Mouse (Mus musculus): ENCODE results near the gene Itga5. TPM values are rescaled to one million over a fixed set of nuclear protein-coding genes. Genes with fewer than 3 reads are reported as not detected.

Itga5 gene
- polyA plus RNA-seq, 1 experiment from 2014 or later = 42.3 TPM

GRCm38 (mm10) chr15:103343556-103343955, 23.0 kb downstream of the Itga5 start:
- Histone ChIP-seq H3K27ac (ENCODE audit: low read length) (no peak overlapping the region), H3K4me3 (ENCODE audit: low read length) (no peak overlapping the region), H3K9me3 (ENCODE audit: control insufficient read depth, low read length) (no peaks in the 10 kb centered on the region), H3K27me3 (ENCODE audit: control insufficient read depth, insufficient read depth, low read depth, low read length) (peaks cover 34% of the 10 kb centered on the region), H3K36me3 (ENCODE audit: control insufficient read depth, insufficient read depth, low read length) (peaks cover 20% of the 10 kb centered on the region), H3K4me1 (replicated peaks; ENCODE audit: control insufficient read depth, insufficient read depth, low read length) (peaks cover 5% of the 10 kb centered on the region; the same call in 1 of the 2 replicates), H3K4me2 (ENCODE audit: low read depth, low read length) (no peak overlapping the region), H3K9ac (ENCODE audit: low read length) (no peak overlapping the region)
- ATAC-seq (ENCODE audit: low read depth) = no peak

- no peak overlapping the region for H3K4me3 ChIP-seq (ENCODE audit: low read length)
- no peak overlapping the region for H3K9ac ChIP-seq (ENCODE audit: low read length)
- ATAC-seq (ENCODE audit: low read depth) = no peak
- H3K4me1 ChIP-seq (replicated peaks; ENCODE audit: control insufficient read depth, insufficient read depth, low read length) = peaks cover 5% of the 10 kb centered on the region; the same call in 1 of the 2 replicates
- peaks cover 17% of the 10 kb centered on the region for H3K36me3 ChIP-seq (ENCODE audit: control insufficient read depth, insufficient read depth, low read length)
- peaks cover 39% of the 10 kb centered on the region for H3K27me3 ChIP-seq (ENCODE audit: control insufficient read depth, insufficient read depth, low read depth, low read length)
- H3K27ac ChIP-seq (ENCODE audit: low read length) = no peak overlapping the region
- H3K9me3 ChIP-seq (ENCODE audit: control insufficient read depth, low read length) = no peaks in the 10 kb centered on the region
- 70% methylated on average over 2 of the region's 3 CpGs for WGBS
- H3K4me2 ChIP-seq (ENCODE audit: low read depth, low read length) = no peak overlapping the region
Observed at GRCm38 (mm10) chr15:103343008-103343407, 23.6 kb downstream of the Itga5 start.

- Histone ChIP-seq H3K4me2 (ENCODE audit: low read depth, low read length) (no peak overlapping the region), H3K9me3 (ENCODE audit: control insufficient read depth, low read length) (no peaks in the 10 kb centered on the region), H3K36me3 (ENCODE audit: control insufficient read depth, insufficient read depth, low read length) (peaks cover 14% of the 10 kb centered on the region), H3K27ac (ENCODE audit: low read length) (no peak overlapping the region), H3K9ac (ENCODE audit: low read length) (no peak overlapping the region), H3K4me3 (ENCODE audit: low read length) (no peak overlapping the region), H3K4me1 (replicated peaks; ENCODE audit: control insufficient read depth, insufficient read depth, low read length) (peaks cover 5% of the 10 kb centered on the region; the same call in 1 of the 2 replicates), H3K27me3 (ENCODE audit: control insufficient read depth, insufficient read depth, low read depth, low read length) (peaks cover 42% of the 10 kb centered on the region)
- WGBS = 12% methylated on average over 4 of the region's 4 CpGs
- ATAC-seq (ENCODE audit: low read depth) = 0 out of 2 replicates have a peak, but pooled peaks have one; percentile 7
Observed at GRCm38 (mm10) chr15:103342415-103342814, 24.1 kb downstream of the Itga5 start.

- 51% methylated on average over 8 of the region's 8 CpGs for WGBS
- Histone ChIP-seq H3K27me3 (ENCODE audit: control insufficient read depth, insufficient read depth, low read depth, low read length) (peaks cover 42% of the 10 kb centered on the region), H3K4me1 (replicated peaks; ENCODE audit: control insufficient read depth, insufficient read depth, low read length) (peaks cover 5% of the 10 kb centered on the region; the same call in 1 of the 2 replicates)
Observed at GRCm38 (mm10) chr15:103341547-103341946, 25.0 kb downstream of the Itga5 start.

GRCm38 (mm10) chr15:103340786-103341185, 25.8 kb downstream of the Itga5 start:
- Histone ChIP-seq H3K4me3 (ENCODE audit: low read length) (no peak overlapping the region), H3K27me3 (ENCODE audit: control insufficient read depth, insufficient read depth, low read depth, low read length) (peaks cover 42% of the 10 kb centered on the region), H3K4me2 (ENCODE audit: low read depth, low read length) (no peak overlapping the region)

More at GRCm38 (mm10) chr15:103341547-103341946, 25.0 kb downstream of the Itga5 start:
- no peak for ATAC-seq (ENCODE audit: low read depth)
- H3K36me3 ChIP-seq (ENCODE audit: control insufficient read depth, insufficient read depth, low read length) = peaks cover 14% of the 10 kb centered on the region
- H3K4me2 ChIP-seq (ENCODE audit: low read depth, low read length) = no peak overlapping the region
- no peaks in the 10 kb centered on the region for H3K9me3 ChIP-seq (ENCODE audit: control insufficient read depth, low read length)
- no peak overlapping the region for H3K4me3 ChIP-seq (ENCODE audit: low read length)
- no peak overlapping the region for H3K27ac ChIP-seq (ENCODE audit: low read length)
- H3K9ac ChIP-seq (ENCODE audit: low read length) = no peak overlapping the region

GRCm38 (mm10) chr15:103339961-103340337, 26.6 kb downstream of the Itga5 start, which contains the start of gene Zfp385a:
Gene Zfp385a (minus strand): TSS chr15:103340093.
- Histone ChIP-seq H3K36me3 (ENCODE audit: control insufficient read depth, insufficient read depth, low read length) (peaks cover 8% of the 10 kb centered on the region), H3K27ac (ENCODE audit: low read length) (no peak within 1 kb of the TSS), H3K9me3 (ENCODE audit: control insufficient read depth, low read length) (no peaks in the 10 kb centered on the region), H3K4me3 (ENCODE audit: low read length) (peak within 1 kb of the TSS; percentile 60), H3K9ac (ENCODE audit: low read length) (peak within 1 kb of the TSS; percentile 58), H3K27me3 (ENCODE audit: control insufficient read depth, insufficient read depth, low read depth, low read length) (peaks cover 42% of the 10 kb centered on the region), H3K4me1 (replicated peaks; ENCODE audit: control insufficient read depth, insufficient read depth, low read length) (peaks cover 5% of the 10 kb centered on the region; the same call in 1 of the 2 replicates), H3K4me2 (ENCODE audit: low read depth, low read length) (peak within 1 kb of the TSS; percentile 89)
- 1% methylated on average over 26 of the region's 26 CpGs for WGBS
- peak; percentile 51 for ATAC-seq (ENCODE audit: low read depth)

More at GRCm38 (mm10) chr15:103340786-103341185, 25.8 kb downstream of the Itga5 start:
- Histone ChIP-seq H3K36me3 (ENCODE audit: control insufficient read depth, insufficient read depth, low read length) (peaks cover 14% of the 10 kb centered on the region), H3K9ac (ENCODE audit: low read length) (no peak overlapping the region), H3K27ac (ENCODE audit: low read length) (no peak overlapping the region), H3K4me1 (replicated peaks; ENCODE audit: control insufficient read depth, insufficient read depth, low read length) (peaks cover 5% of the 10 kb centered on the region; the same call in 1 of the 2 replicates), H3K9me3 (ENCODE audit: control insufficient read depth, low read length) (no peaks in the 10 kb centered on the region)
- no peak for ATAC-seq (ENCODE audit: low read depth)
- 19% methylated on average over 4 of the region's 4 CpGs for WGBS

- ATAC-seq (ENCODE audit: low read depth) = peak; percentile 32
- 4% methylated on average over 29 of the region's 31 CpGs for WGBS
- Histone ChIP-seq H3K27me3 (ENCODE audit: control insufficient read depth, insufficient read depth, low read depth, low read length) (peaks cover 42% of the 10 kb centered on the region), H3K4me1 (replicated peaks; ENCODE audit: control insufficient read depth, insufficient read depth, low read length) (peaks cover 5% of the 10 kb centered on the region; the same call in 1 of the 2 replicates), H3K9ac (ENCODE audit: low read length) (peak overlapping the region; percentile 58), H3K4me2 (ENCODE audit: low read depth, low read length) (peak overlapping the region; percentile 89), H3K9me3 (ENCODE audit: control insufficient read depth, low read length) (no peaks in the 10 kb centered on the region), H3K4me3 (ENCODE audit: low read length) (peak overlapping the region; percentile 60), H3K36me3 (ENCODE audit: control insufficient read depth, insufficient read depth, low read length) (peaks cover 3% of the 10 kb centered on the region; the same call in 1 of the 2 replicates), H3K27ac (ENCODE audit: low read length) (no peak overlapping the region)
Observed at GRCm38 (mm10) chr15:103339166-103339960, 27.2 kb downstream of the Itga5 start.

GRCm38 (mm10) chr15:103338829-103339165, 27.8 kb downstream of the Itga5 start:
- no peak overlapping the region for H3K4me2 ChIP-seq (ENCODE audit: low read depth, low read length)
- no peak overlapping the region for H3K27ac ChIP-seq (ENCODE audit: low read length)
- WGBS = 50% methylated on average over 4 of the region's 4 CpGs
- peaks cover 42% of the 10 kb centered on the region for H3K27me3 ChIP-seq (ENCODE audit: control insufficient read depth, insufficient read depth, low read depth, low read length)
- no peak overlapping the region; the same call in 1 of the 2 replicates for H3K4me3 ChIP-seq (ENCODE audit: low read length)
- 0 out of 2 replicates have a peak, but pooled peaks cover 1% of the 10 kb centered on the region for H3K36me3 ChIP-seq (ENCODE audit: control insufficient read depth, insufficient read depth, low read length)
- no peak overlapping the region for H3K9ac ChIP-seq (ENCODE audit: low read length)
- H3K9me3 ChIP-seq (ENCODE audit: control insufficient read depth, low read length) = no peaks in the 10 kb centered on the region
- ATAC-seq (ENCODE audit: low read depth) = no peak
- H3K4me1 ChIP-seq (replicated peaks; ENCODE audit: control insufficient read depth, insufficient read depth, low read length) = peaks cover 5% of the 10 kb centered on the region; the same call in 1 of the 2 replicates

GRCm38 (mm10) chr15:103336996-103337667, 29.4 kb downstream of the Itga5 start:
- Histone ChIP-seq H3K27ac (ENCODE audit: low read length) (no peak overlapping the region), H3K27me3 (ENCODE audit: control insufficient read depth, insufficient read depth, low read depth, low read length) (peaks cover 40% of the 10 kb centered on the region), H3K4me1 (replicated peaks; ENCODE audit: control insufficient read depth, insufficient read depth, low read length) (peaks cover 5% of the 10 kb centered on the region; the same call in 1 of the 2 replicates), H3K4me2 (ENCODE audit: low read depth, low read length) (no peak overlapping the region), H3K9me3 (ENCODE audit: control insufficient read depth, low read length) (no peaks in the 10 kb centered on the region), H3K9ac (ENCODE audit: low read length) (no peak overlapping the region), H3K4me3 (ENCODE audit: low read length) (no peak overlapping the region), H3K36me3 (ENCODE audit: control insufficient read depth, insufficient read depth, low read length) (no peaks in the 10 kb centered on the region)
- WGBS = 25% methylated on average over 11 of the region's 11 CpGs
- no peak for ATAC-seq (ENCODE audit: low read depth)

All from lung, embryonic 16.5 days (tissue).